ENCODE assay signal across 18 mouse cellular contexts in genomic region chr3:88650713-88651504, GRCm38 (mm10). TPM values are rescaled to one million over a fixed set of nuclear protein-coding genes. Genes with fewer than 3 reads are reported as not detected.
"Had no signal": no experiment of that assay in that cellular context is flagged by ENCODE, and none has a peak within 500 bp of the region (broad histone marks: within the 10 kb centered on the region; RNA-seq: fewer than 3 reads in every experiment).

No protein-coding gene starts in this region.

- ATAC-seq: intestine, postnatal 0 days; midbrain, embryonic 13.5 days had no signal

- H3K9ac ChIP-seq: liver, embryonic 15.5 days; midbrain, embryonic 13.5 days; neural tube, embryonic 15.5 days; stomach, embryonic 15.5 days had no signal

- H3K27me3 ChIP-seq: liver, embryonic 15.5 days; midbrain, embryonic 13.5 days; neural tube, embryonic 15.5 days; stomach, embryonic 15.5 days had no signal

- H3K4me2 ChIP-seq: liver, embryonic 11.5 days; liver, embryonic 15.5 days; midbrain, embryonic 13.5 days; neural tube, embryonic 15.5 days; stomach, embryonic 15.5 days had no signal

- H3K9me3 ChIP-seq: limb, embryonic 10.5 days; liver, embryonic 15.5 days; megakaryocyte, embryonic 14.5 days; midbrain, embryonic 13.5 days; neural tube, embryonic 15.5 days; stomach, embryonic 15.5 days had no signal

- H3K4me3 ChIP-seq: left cerebral cortex, adult 2 months; limb, embryonic 10.5 days; liver, embryonic 15.5 days; megakaryocyte, embryonic 14.5 days; midbrain, embryonic 13.5 days; neural tube, embryonic 15.5 days; stomach, embryonic 15.5 days had no signal

- H3K4me1 ChIP-seq: midbrain, embryonic 13.5 days had no signal

- H3K27ac ChIP-seq: kidney, postnatal 0 days; left cerebral cortex, adult 2 months; limb, embryonic 10.5 days; liver, embryonic 15.5 days; macrophage; midbrain, embryonic 13.5 days; neural tube, embryonic 15.5 days; stomach, embryonic 15.5 days had no signal

- DNase-seq: kidney, adult 9 months; lung, adult 2 months; lung, postnatal 10 days had no signal

RNA-seq across cellular contexts. Expression of gene Rxfp4, which starts 2.0 kb away (rescaled TPM):
- polyA plus RNA-seq: intestine, postnatal 0 days; kidney, postnatal 0 days; limb, embryonic 10.5 days; liver, embryonic 11.5 days; liver, embryonic 15.5 days; macrophage; midbrain, embryonic 13.5 days; midbrain, postnatal 0 days; neural tube, embryonic 11.5 days; neural tube, embryonic 15.5 days; spleen, adult 2 months; stomach, embryonic 15.5 days; testis, adult 2 months had no signal
